Mouse (Mus musculus): ENCODE results near the gene Noct.

GRCm38 (mm10) chr3:51206521-51206920, 17.7 kb upstream of the Noct start:
- no peak for TF ChIP-seq CTCF (IDR thresholded peaks at IDR 0.05)
- TF ChIP-seq EP300 (IDR thresholded peaks at IDR 0.05) = no peak

Data from lung, postnatal 0 days (tissue).